Mouse (Mus musculus): ENCODE data around the gene Leng8. TPM values are rescaled to one million over a fixed set of nuclear protein-coding genes. Genes with fewer than 3 reads are reported as not detected.

The Leng8 gene
- polyA plus RNA-seq, 1 experiment from 2014 or later, result 77.4 TPM

- H3K9ac ChIP-seq (replicated peaks), result no peak overlapping the region; the same call in 1 of the 2 replicates
- no peak overlapping the region for H3K4me2 ChIP-seq
- 80% methylated on average over 6 of the region's 6 CpGs for WGBS
- no peaks in the 10 kb centered on the region for H3K9me3 ChIP-seq (replicated peaks)
- peaks cover 14% of the 10 kb centered on the region; the same call in 1 of the 2 replicates for H3K36me3 ChIP-seq
- H3K4me3 ChIP-seq (replicated peaks), result no peak overlapping the region
- peaks cover 42% of the 10 kb centered on the region for H3K4me1 ChIP-seq
- no peak for ATAC-seq (ENCODE audit: low FRiP score)
- no peaks in the 10 kb centered on the region for H3K27me3 ChIP-seq (replicated peaks)
- H3K27ac ChIP-seq (replicated peaks), result peak overlapping the region; percentile 63; the same call in 1 of the 2 replicates
Observed at GRCm38 (mm10) chr7:4128860-4129259, 8.0 kb upstream of the Leng8 start.

- WGBS, result 41% methylated on average over 13 of the region's 13 CpGs
- peak overlapping the region; percentile 63 for H3K27ac ChIP-seq (replicated peaks)
- H3K9me3 ChIP-seq (replicated peaks), result no peaks in the 10 kb centered on the region
- H3K4me1 ChIP-seq, result peaks cover 35% of the 10 kb centered on the region
- H3K4me3 ChIP-seq (replicated peaks), result no peak overlapping the region
- H3K4me2 ChIP-seq, result 0 out of 2 replicates have a peak overlapping the region, but pooled peaks have one; percentile 20
- H3K36me3 ChIP-seq, result peaks cover 14% of the 10 kb centered on the region; the same call in 1 of the 2 replicates
- peak overlapping the region; percentile 14; the same call in 1 of the 2 replicates for H3K9ac ChIP-seq (replicated peaks)
- H3K27me3 ChIP-seq (replicated peaks), result no peaks in the 10 kb centered on the region
- peak; percentile 67; the same call in 1 of the 2 replicates for ATAC-seq (ENCODE audit: low FRiP score)
Observed at GRCm38 (mm10) chr7:4130686-4131452, 6.0 kb upstream of the Leng8 start.

- no peak for ATAC-seq (ENCODE audit: low FRiP score)
- 94% methylated on average over 8 of the region's 8 CpGs for WGBS
- Histone ChIP-seq H3K27ac (replicated peaks) (peak overlapping the region; percentile 63), H3K36me3 (peaks cover 14% of the 10 kb centered on the region; the same call in 1 of the 2 replicates), H3K27me3 (replicated peaks) (no peaks in the 10 kb centered on the region), H3K4me3 (replicated peaks) (no peak overlapping the region), H3K4me1 (peaks cover 36% of the 10 kb centered on the region), H3K9me3 (replicated peaks) (no peaks in the 10 kb centered on the region), H3K9ac (replicated peaks) (no peak overlapping the region), H3K4me2 (no peak overlapping the region)
Observed at GRCm38 (mm10) chr7:4131964-4132363, 4.9 kb upstream of the Leng8 start.

GRCm38 (mm10) chr7:4132581-4132980, 4.3 kb upstream of the Leng8 start:
- Histone ChIP-seq H3K9ac (replicated peaks) (no peak overlapping the region; the same call in 1 of the 2 replicates), H3K4me1 (peaks cover 37% of the 10 kb centered on the region), H3K27ac (replicated peaks) (peak overlapping the region; percentile 63), H3K9me3 (replicated peaks) (no peaks in the 10 kb centered on the region), H3K4me3 (replicated peaks) (no peak overlapping the region), H3K27me3 (replicated peaks) (no peaks in the 10 kb centered on the region), H3K4me2 (no peak overlapping the region), H3K36me3 (peaks cover 14% of the 10 kb centered on the region; the same call in 1 of the 2 replicates)
- no peak for ATAC-seq (ENCODE audit: low FRiP score)
- WGBS, result 91% methylated on average over 3 of the region's 3 CpGs

GRCm38 (mm10) chr7:4132998-4133397, 3.8 kb upstream of the Leng8 start:
- H3K4me1 ChIP-seq, result peaks cover 41% of the 10 kb centered on the region
- peak overlapping the region; percentile 48 for H3K27ac ChIP-seq (replicated peaks)
- H3K4me2 ChIP-seq, result no peak overlapping the region
- H3K36me3 ChIP-seq, result peaks cover 14% of the 10 kb centered on the region; the same call in 1 of the 2 replicates
- H3K27me3 ChIP-seq (replicated peaks), result no peaks in the 10 kb centered on the region
- WGBS, result 84% methylated on average over 6 of the region's 7 CpGs
- ATAC-seq (ENCODE audit: low FRiP score), result no peak
- no peak overlapping the region; the same call in 1 of the 2 replicates for H3K9ac ChIP-seq (replicated peaks)
- no peak overlapping the region for H3K4me3 ChIP-seq (replicated peaks)
- H3K9me3 ChIP-seq (replicated peaks), result no peaks in the 10 kb centered on the region

- no peak overlapping the region for H3K4me2 ChIP-seq
- 0 out of 2 replicates have a peak overlapping the region, but pooled peaks have one; percentile 23 for H3K9ac ChIP-seq (replicated peaks)
- no peak overlapping the region for H3K4me3 ChIP-seq (replicated peaks)
- H3K36me3 ChIP-seq, result peaks cover 15% of the 10 kb centered on the region
- no peak for ATAC-seq (ENCODE audit: low FRiP score)
- no peak overlapping the region for H3K27ac ChIP-seq (replicated peaks)
- H3K9me3 ChIP-seq (replicated peaks), result no peaks in the 10 kb centered on the region
- H3K27me3 ChIP-seq (replicated peaks), result no peaks in the 10 kb centered on the region
- peaks cover 46% of the 10 kb centered on the region for H3K4me1 ChIP-seq
- whole genome bisulfite sequencing, result 85% methylated on average over 5 of the region's 5 CpGs
Observed at GRCm38 (mm10) chr7:4134911-4135310, 1.9 kb upstream of the Leng8 start.

GRCm38 (mm10) chr7:4136404-4136770, 452 bp upstream of the Leng8 start:
- H3K4me2 ChIP-seq, result peak overlapping the region; percentile 67
- no peaks in the 10 kb centered on the region for H3K9me3 ChIP-seq (replicated peaks)
- peak overlapping the region; percentile 99 for H3K27ac ChIP-seq (replicated peaks)
- peaks cover 29% of the 10 kb centered on the region for H3K36me3 ChIP-seq
- under 1% methylated on average over 16 of the region's 16 CpGs for WGBS
- H3K4me1 ChIP-seq, result peaks cover 38% of the 10 kb centered on the region
- H3K4me3 ChIP-seq (replicated peaks), result peak overlapping the region; percentile 87
- peak overlapping the region; percentile 82 for H3K9ac ChIP-seq (replicated peaks)
- no peaks in the 10 kb centered on the region for H3K27me3 ChIP-seq (replicated peaks)
- ATAC-seq (ENCODE audit: low FRiP score), result peak; percentile 37

GRCm38 (mm10) chr7:4137746-4138145, 907 bp downstream of the Leng8 start:
- peak overlapping the region; percentile 82 for H3K9ac ChIP-seq (replicated peaks)
- H3K36me3 ChIP-seq, result peaks cover 43% of the 10 kb centered on the region
- no peak for ATAC-seq (ENCODE audit: low FRiP score)
- H3K4me3 ChIP-seq (replicated peaks), result peak overlapping the region; percentile 87
- no peaks in the 10 kb centered on the region for H3K9me3 ChIP-seq (replicated peaks)
- no peaks in the 10 kb centered on the region for H3K27me3 ChIP-seq (replicated peaks)
- WGBS, result 48% methylated on average over 3 of the region's 3 CpGs
- H3K27ac ChIP-seq (replicated peaks), result peak overlapping the region; percentile 99
- peaks cover 30% of the 10 kb centered on the region for H3K4me1 ChIP-seq
- H3K4me2 ChIP-seq, result peak overlapping the region; percentile 67

- Histone ChIP-seq H3K4me3 (replicated peaks) (peak overlapping the region; percentile 87), H3K9me3 (replicated peaks) (no peaks in the 10 kb centered on the region), H3K27ac (replicated peaks) (peak overlapping the region; percentile 99; the same call in 1 of the 2 replicates), H3K36me3 (peaks cover 47% of the 10 kb centered on the region), H3K9ac (replicated peaks) (peak overlapping the region; percentile 82), H3K4me1 (peaks cover 26% of the 10 kb centered on the region), H3K4me2 (peak overlapping the region; percentile 67), H3K27me3 (replicated peaks) (no peaks in the 10 kb centered on the region)
- 84% methylated on average over 2 of the region's 2 CpGs for WGBS
- ATAC-seq (ENCODE audit: low FRiP score), result no peak
Observed at GRCm38 (mm10) chr7:4138181-4138580, 1.3 kb downstream of the Leng8 start.

- Histone ChIP-seq H3K27ac (replicated peaks) (no peak overlapping the region), H3K27me3 (replicated peaks) (no peaks in the 10 kb centered on the region), H3K36me3 (peaks cover 52% of the 10 kb centered on the region), H3K4me2 (peak overlapping the region; percentile 67), H3K9me3 (replicated peaks) (no peaks in the 10 kb centered on the region), H3K4me3 (replicated peaks) (0 out of 2 replicates have a peak overlapping the region, but pooled peaks have one; percentile 87), H3K4me1 (peaks cover 26% of the 10 kb centered on the region), H3K9ac (replicated peaks) (no peak overlapping the region)
- 91% methylated on average over 7 of the region's 7 CpGs for WGBS
- ATAC-seq (ENCODE audit: low FRiP score), result no peak
Observed at GRCm38 (mm10) chr7:4138671-4139070, 1.8 kb downstream of the Leng8 start.

- Histone ChIP-seq H3K27ac (replicated peaks) (no peak overlapping the region), H3K9me3 (replicated peaks) (no peaks in the 10 kb centered on the region), H3K4me1 (peaks cover 26% of the 10 kb centered on the region), H3K4me2 (no peak overlapping the region), H3K9ac (replicated peaks) (no peak overlapping the region), H3K4me3 (replicated peaks) (no peak overlapping the region), H3K27me3 (replicated peaks) (no peaks in the 10 kb centered on the region), H3K36me3 (peaks cover 59% of the 10 kb centered on the region)
- no peak for ATAC-seq (ENCODE audit: low FRiP score)
- 96% methylated on average over 5 of the region's 5 CpGs for WGBS
Observed at GRCm38 (mm10) chr7:4139391-4139790, 2.6 kb downstream of the Leng8 start.

Measured in neural tube, embryonic 15.5 days (tissue).